Mouse (Mus musculus) E14TG2a.4 (cell line): ENCODE measurements around the gene Garnl3.

Experiments used
- H3K27me3 ChIP-seq: 2 replicates; pipeline ENCODE4 v1.6.1; 2014; ENCODE audit warnings: low read length, control low read depth; ENCODE audit not compliant: insufficient read depth
- H3K36me3 ChIP-seq: 2 replicates; pipeline ENCODE4 v1.6.1; 2014; ENCODE audit warnings: low read length, control low read depth; ENCODE audit not compliant: insufficient read depth
- H3K4me1 ChIP-seq: replicated peaks from 2 replicates; pipeline ENCODE4 v1.6.1; 2014; ENCODE audit warnings: low read depth, low read length, control low read depth
- H3K4me3 ChIP-seq: replicated peaks from 2 replicates; pipeline ENCODE4 v1.5.1; 2014; ENCODE audit warnings: mild to moderate bottlenecking, low read length
- H3K9me3 ChIP-seq: 2 replicates; pipeline ENCODE4 v1.6.1; 2014; ENCODE audit warnings: low read length, control low read depth
- CTCF ChIP-seq: conservative IDR thresholded peaks from 2 replicates; pipeline ENCODE4 v1.5.1; 2014; ENCODE audit warnings: low read length
- NANOG ChIP-seq: IDR thresholded peaks from 2 replicates; pipeline ENCODE4 v1.6.1; 2014; ENCODE audit warnings: borderline replicate concordance, low read length, mixed read lengths
- POU5F1 ChIP-seq: IDR thresholded peaks from 2 replicates; pipeline ENCODE4 v1.6.1; 2014; ENCODE audit warnings: low read length, borderline replicate concordance

The Garnl3 gene

DNA sequence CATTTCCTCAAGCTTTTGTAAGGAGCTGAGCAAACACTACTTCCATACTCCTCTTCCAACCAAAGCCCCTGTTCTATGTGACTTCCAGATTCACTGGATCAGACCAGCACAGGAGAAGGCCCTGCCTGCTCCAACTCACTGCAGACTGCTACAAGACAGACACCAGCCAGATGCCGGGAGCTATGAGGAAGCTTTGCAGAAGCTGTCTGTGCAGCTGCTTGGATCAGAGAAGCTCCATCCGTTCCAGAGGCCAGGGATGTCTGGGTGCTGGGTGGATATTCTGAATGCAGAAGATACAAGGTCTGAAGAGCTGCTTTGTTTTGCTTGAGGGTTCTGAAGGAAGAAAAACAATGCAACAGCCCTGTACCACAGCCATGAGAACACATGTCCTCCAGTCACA lies 59.1 kb downstream of the Garnl3 start:
- Histone ChIP-seq H3K4me3 (no peak overlapping the region), H3K4me1 (peaks cover 29% of the 10 kb centered on the region), H3K9me3 (no peaks in the 10 kb centered on the region), H3K36me3 (peaks cover 17% of the 10 kb centered on the region; the same call in 1 of the 2 replicates), H3K27me3 (no peaks in the 10 kb centered on the region)
- TF ChIP-seq POU5F1 = no peak
- TF ChIP-seq CTCF = no peak
- TF ChIP-seq NANOG = no peak

DNA sequence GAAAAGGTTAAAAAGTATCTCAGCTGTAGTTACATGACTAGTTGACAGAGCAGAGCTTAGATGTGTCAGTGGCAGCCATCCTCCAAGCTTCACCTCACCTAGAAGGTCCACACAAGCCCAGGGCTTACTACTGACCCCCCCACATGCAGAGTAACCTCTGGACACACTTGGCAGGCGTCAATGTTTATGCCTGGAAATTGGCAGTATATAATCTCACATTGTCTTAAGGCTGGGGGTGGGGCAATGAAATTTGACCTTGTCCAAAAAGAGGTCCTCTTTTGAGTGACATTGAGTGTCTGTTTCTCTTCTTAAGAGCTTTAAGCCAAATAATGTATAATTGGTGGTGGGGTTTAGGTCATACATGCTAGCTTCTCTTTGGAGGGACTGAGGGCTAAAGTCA lies 65.8 kb downstream of the Garnl3 start:
- TF ChIP-seq CTCF (no peak), POU5F1 (no peak), NANOG (no peak)
- H3K4me1 ChIP-seq = no peaks in the 10 kb centered on the region

DNA sequence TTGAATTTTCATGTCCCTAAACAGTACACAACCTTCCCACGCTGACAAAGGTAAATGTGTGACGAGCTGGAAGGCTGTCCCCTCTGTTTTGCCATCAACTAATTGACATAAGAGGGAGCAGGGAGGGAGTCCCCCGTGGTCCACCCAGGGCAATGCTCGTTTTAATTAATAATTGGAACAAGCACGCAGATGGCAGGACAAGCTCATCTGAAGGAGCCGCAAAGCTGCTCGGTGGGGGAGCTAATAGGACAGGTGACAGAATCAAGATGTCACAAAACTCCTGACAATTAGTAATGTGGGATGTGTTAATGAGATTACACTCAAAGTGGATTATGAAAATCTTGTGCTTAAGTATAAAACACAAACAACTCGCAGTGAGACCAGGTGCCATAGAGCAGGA lies 68.7 kb downstream of the Garnl3 start:
- Histone ChIP-seq H3K4me3 (no peak overlapping the region), H3K4me1 (no peaks in the 10 kb centered on the region), H3K27me3 (no peaks in the 10 kb centered on the region), H3K36me3 (peaks cover 5% of the 10 kb centered on the region; the same call in 1 of the 2 replicates), H3K9me3 (no peaks in the 10 kb centered on the region)
- TF ChIP-seq NANOG (no peak), CTCF (no peak)

More for the DNA sequence above, 65.8 kb downstream of the Garnl3 start:
- Histone ChIP-seq H3K27me3 (no peaks in the 10 kb centered on the region), H3K36me3 (no peaks in the 10 kb centered on the region; the same call in 1 of the 2 replicates), H3K4me3 (no peak overlapping the region), H3K9me3 (no peaks in the 10 kb centered on the region)

DNA sequence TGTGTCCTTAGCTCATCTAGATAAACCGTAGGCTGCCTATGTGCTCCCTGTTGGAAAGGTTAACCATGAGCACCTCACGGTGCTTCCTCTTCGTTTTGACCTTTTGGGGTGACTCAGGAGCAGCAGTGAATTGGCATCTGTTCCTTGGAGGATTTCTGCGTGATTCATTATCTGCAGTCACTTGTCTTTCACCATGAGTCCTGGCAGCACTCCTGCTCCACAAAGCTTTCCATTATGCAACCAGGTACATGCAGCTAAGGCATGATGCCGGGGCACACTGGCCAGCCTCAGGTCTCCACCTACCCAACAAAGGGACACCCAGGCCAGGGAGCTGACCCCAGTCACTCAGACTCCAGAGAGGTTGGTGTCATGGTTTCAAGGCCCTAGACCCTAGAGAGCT lies 72.5 kb downstream of the Garnl3 start:
- Histone ChIP-seq H3K4me1 (no peaks in the 10 kb centered on the region), H3K27me3 (no peaks in the 10 kb centered on the region), H3K9me3 (no peaks in the 10 kb centered on the region), H3K4me3 (no peak overlapping the region), H3K36me3 (peaks cover 5% of the 10 kb centered on the region; the same call in 1 of the 2 replicates)
- no peak for TF ChIP-seq POU5F1
- no peak for TF ChIP-seq CTCF
- TF ChIP-seq NANOG = no peak

DNA sequence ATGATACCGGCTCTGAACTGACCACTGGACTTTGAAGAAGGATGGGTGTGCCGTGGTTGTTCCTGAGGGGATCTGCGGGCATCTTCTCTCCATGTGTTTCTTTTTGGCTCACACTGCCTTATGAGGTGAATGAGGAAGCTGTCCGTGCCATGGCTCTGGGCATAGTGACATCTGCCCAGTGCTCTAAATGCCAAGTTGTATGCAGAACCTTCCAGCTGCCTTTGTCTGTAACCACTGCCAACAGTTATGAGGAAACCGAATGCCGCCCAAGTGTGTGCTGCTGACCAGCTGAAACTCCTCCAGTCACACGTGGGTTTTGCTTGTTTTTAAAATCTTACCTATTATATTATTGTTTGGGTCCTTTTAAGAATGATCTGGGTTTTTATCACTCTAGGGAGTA lies 73.9 kb downstream of the Garnl3 start:
- H3K9me3 ChIP-seq = no peaks in the 10 kb centered on the region
- H3K36me3 ChIP-seq = 0 out of 2 replicates have a peak, but pooled peaks cover 5% of the 10 kb centered on the region
- H3K4me3 ChIP-seq = no peak overlapping the region
- no peaks in the 10 kb centered on the region for H3K4me1 ChIP-seq
- TF ChIP-seq NANOG = no peak
- TF ChIP-seq POU5F1 = no peak
- no peak for TF ChIP-seq CTCF
- H3K27me3 ChIP-seq = no peaks in the 10 kb centered on the region

DNA sequence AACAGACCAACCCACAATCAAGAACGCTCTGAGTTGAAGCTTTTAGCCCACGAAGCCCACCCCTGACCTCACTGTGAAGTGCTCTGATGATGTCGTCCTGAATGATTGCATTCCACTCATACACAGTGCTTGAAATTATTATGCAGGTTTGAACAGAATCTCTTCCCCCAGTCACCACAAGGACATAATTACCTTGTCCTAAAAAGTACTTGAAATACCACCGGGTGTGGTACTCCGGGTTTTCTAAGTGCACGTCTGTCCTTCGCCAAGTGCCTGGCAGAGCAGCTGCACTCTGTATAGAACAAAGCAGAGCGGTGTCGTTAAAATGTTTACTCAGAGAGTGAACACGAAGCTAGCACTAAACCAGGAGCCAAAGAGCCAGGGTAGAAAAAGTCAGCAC lies 77.5 kb downstream of the Garnl3 start:
- TF ChIP-seq CTCF = no peak
- Histone ChIP-seq H3K36me3 (peaks cover 17% of the 10 kb centered on the region; the same call in 1 of the 2 replicates), H3K4me1 (no peaks in the 10 kb centered on the region), H3K27me3 (no peaks in the 10 kb centered on the region), H3K9me3 (no peaks in the 10 kb centered on the region), H3K4me3 (no peak overlapping the region)

DNA sequence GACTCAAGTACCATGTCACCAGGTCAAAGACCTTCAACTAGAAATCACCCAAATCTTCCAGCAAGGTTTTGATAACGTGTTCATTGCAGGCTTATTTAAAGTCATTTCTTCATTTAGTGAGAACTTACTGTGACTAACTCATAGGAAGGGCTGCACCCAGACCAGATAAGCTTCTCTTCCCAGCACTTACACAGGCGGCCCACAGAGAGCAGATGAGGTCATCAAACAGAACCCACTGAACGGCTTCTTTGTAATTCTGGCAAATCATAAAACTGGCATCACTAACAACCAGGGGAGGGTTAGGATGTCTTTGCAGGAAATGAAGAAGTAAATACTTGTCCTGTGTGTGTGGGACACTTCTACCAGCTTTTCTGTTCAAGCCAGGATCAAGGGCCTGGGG lies 84.1 kb downstream of the Garnl3 start:
- H3K27me3 ChIP-seq = no peaks in the 10 kb centered on the region
- TF ChIP-seq CTCF = no peak
- TF ChIP-seq NANOG = no peak
- TF ChIP-seq POU5F1 = no peak
- H3K9me3 ChIP-seq = no peaks in the 10 kb centered on the region
- no peak overlapping the region for H3K4me3 ChIP-seq
- no peaks in the 10 kb centered on the region for H3K4me1 ChIP-seq
- peaks cover 25% of the 10 kb centered on the region for H3K36me3 ChIP-seq

DNA sequence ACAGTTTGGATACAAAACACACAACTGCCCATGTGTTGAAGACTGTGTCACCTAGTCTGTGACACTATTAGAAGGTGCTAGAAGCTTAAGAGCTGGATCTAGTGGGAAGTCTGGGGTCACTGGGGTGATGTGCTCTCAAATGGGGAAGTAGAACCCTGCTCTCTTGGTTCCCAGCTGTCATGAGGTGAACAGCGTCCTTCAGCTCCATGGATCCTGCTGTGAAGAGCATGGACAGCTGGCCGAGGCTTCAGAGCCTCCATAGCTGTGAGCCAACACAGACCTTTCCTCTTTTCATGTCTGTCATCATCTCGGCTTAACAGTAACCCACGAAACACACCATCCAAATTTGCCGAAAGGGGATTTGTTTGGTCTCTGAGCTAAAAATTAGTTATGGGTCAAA lies 84.5 kb downstream of the Garnl3 start:
- no peaks in the 10 kb centered on the region for H3K4me1 ChIP-seq
- peaks cover 23% of the 10 kb centered on the region for H3K36me3 ChIP-seq
- no peak for TF ChIP-seq NANOG
- no peak overlapping the region for H3K4me3 ChIP-seq
- no peaks in the 10 kb centered on the region for H3K9me3 ChIP-seq
- H3K27me3 ChIP-seq = no peaks in the 10 kb centered on the region

DNA sequence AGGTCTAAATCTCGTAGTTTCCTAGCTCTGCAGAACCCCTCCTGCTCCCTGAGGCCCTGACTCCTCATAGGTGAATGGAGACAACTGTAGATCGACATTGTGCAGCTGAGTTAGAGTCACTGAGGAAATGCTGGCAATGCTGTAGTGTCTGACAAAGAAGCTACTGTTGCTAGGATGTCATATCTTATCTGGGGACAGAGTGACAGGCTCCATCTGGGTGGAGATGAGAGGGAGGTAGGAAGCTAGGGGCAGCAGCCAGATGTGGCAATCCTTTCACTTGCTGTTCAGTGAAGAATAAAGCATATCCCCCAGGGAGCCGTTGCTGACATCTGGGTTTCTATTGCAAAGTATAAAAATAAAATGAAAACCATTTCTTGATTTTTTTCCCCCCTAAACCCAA lies 85.6 kb downstream of the Garnl3 start:
- TF ChIP-seq NANOG = no peak
- TF ChIP-seq POU5F1 = no peak
- TF ChIP-seq CTCF = no peak
- H3K27me3 ChIP-seq = no peaks in the 10 kb centered on the region
- no peaks in the 10 kb centered on the region for H3K9me3 ChIP-seq
- no peak overlapping the region for H3K4me3 ChIP-seq
- no peaks in the 10 kb centered on the region for H3K4me1 ChIP-seq
- H3K36me3 ChIP-seq = peaks cover 20% of the 10 kb centered on the region
